Mouse (Mus musculus) megakaryocyte, adult 5-6 weeks (primary cell): Measurements from ENCODE around the gene Gm7075. TPM values are rescaled to one million over a fixed set of nuclear protein-coding genes. Genes with fewer than 3 reads are reported as not detected.
"Not testable (repeated sequence)": the region's sequence is repeated elsewhere in the genome, so short reads cannot be mapped to it uniquely, and the experiment has no call there.

Experiments used
- ATAC-seq: 2 replicates; pipeline ENCODE4 v1.8.0; 2016; ENCODE audit warnings: mild to moderate bottlenecking, inconsistent platforms; ENCODE audit not compliant: poor library complexity, severe bottlenecking
- total RNA-seq, 2 experiments: library from RNA; stranded (forward) in 1 of 2; stranded (reverse) in 1 of 2; fragments of 153-499, 151-499 nt in 1 of 2; fragments of 221-1000, 200-1000 nt in 1 of 2; gene quantifications; 2 replicates each; pipeline versions ENCODE4 v1.2.3 to v1.2.4; 2015 to 2017

The Gm7075 gene
- total RNA-seq, 2 experiments from 2014 or later = not detected

DNA sequence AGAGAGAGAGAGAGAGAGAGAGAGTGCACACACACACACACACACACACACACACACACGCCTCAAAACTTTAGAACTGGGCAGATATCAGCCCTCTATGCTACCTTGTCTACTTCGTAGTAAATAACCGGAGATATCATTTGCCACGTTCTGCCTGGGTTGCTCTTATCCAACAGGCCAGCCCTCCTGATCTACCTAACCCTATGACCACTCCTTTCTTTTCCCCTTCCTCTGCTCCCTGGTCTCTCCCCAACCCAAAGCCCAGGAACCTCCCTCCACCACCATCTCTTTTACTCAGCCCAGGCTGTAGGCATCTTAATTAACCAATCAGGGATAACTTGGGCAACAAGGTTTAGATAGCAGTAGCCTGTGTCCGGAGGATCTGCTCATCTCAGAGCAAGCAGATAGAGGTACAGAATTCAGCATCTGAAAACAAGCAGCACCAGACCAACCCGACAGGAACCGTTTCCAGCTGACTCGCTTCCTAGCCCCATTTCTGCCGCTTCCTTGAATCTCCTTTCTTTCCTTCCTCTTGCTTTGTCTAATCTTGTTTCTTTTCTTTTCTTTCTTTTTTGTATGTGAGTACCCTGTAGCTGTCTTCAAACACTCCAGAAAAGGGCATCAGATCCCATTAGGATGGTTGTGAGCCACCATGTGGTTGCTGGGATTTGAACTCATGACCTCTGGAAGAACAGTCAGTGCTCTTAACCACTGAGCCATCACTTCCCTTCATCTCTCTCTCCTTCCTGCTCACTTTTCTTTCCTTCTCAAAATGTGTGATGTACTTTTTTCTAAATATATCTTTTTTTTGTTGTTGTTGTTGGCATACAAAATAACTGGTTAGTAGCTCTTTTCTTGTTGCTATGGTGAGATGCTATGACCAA lies 2.2 kb upstream of the Gm7075 start:
- ATAC-seq = no peak

DNA sequence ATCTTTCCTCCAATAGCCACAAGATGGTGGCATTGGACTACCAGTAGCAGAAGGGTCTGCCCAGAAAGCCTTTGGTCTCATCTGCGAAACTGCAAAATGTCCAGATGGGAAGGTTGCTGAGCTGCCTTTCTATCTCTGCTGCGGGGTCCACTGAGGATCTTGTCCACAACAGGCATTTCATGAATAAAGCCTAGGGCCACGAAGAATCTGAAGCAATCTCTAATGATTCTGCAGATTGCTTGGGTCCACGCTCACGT lies 1.1 kb upstream of the Gm7075 start:
- no peak for ATAC-seq

GRCm38 (mm10) chr10:63417061-63417460 lies 4.5 kb downstream of the Gm7075 start:
- no peak for ATAC-seq

- ATAC-seq = peak; percentile 89
These were observed 5.7 kb downstream of the Gm7075 start for GRCm38 (mm10) chr10:63415850-63416249.

GRCm38 (mm10) chr10:63415287-63415686 lies 6.3 kb downstream of the Gm7075 start:
- ATAC-seq = no peak

DNA sequence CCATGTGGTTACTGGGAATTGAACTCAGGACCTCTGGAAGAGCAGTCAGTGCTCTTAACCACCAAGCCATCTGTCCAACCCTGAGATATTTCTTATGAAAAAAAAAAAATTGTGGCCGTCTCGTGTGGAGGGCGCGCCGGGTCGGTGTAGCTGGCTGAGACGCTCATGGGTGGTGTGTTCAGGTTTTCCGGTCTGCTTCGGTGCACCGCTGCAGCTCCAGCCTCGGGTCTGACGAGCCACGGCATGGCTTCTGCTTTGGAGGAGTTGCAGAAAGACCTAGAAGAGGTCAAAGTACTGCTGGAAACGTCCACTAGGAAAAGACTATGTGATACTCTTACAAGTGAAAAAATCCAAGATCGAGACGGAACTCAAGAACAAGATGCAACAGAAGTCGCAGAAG lies 8.8 kb downstream of the Gm7075 start:
- ATAC-seq = no peak

GRCm38 (mm10) chr10:63411674-63412073 lies 9.9 kb downstream of the Gm7075 start:
- ATAC-seq = not testable (repeated sequence)

- ATAC-seq = peak; percentile 73
These were observed 11.2 kb downstream of the Gm7075 start for GRCm38 (mm10) chr10:63410162-63410956.

DNA sequence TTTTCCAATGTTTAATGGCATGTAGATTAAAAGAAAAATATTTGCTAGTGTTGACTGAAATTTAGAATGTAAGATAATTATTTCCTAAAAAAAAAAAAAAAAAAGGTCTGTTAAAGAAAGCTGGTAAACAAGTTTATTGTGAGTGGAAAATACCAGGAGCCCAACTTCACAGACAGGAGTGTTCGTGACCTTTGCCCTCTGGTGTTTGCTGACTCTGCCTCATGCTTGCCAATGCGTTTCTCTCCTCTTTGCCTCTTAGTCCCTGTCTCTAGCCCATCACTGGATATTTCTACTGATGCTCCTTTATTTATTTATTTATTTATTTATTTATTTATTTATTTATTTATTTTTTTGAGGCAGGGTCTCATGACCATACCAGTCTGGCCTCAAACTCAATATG lies 18.0 kb downstream of the Gm7075 start:
- no peak for ATAC-seq

DNA sequence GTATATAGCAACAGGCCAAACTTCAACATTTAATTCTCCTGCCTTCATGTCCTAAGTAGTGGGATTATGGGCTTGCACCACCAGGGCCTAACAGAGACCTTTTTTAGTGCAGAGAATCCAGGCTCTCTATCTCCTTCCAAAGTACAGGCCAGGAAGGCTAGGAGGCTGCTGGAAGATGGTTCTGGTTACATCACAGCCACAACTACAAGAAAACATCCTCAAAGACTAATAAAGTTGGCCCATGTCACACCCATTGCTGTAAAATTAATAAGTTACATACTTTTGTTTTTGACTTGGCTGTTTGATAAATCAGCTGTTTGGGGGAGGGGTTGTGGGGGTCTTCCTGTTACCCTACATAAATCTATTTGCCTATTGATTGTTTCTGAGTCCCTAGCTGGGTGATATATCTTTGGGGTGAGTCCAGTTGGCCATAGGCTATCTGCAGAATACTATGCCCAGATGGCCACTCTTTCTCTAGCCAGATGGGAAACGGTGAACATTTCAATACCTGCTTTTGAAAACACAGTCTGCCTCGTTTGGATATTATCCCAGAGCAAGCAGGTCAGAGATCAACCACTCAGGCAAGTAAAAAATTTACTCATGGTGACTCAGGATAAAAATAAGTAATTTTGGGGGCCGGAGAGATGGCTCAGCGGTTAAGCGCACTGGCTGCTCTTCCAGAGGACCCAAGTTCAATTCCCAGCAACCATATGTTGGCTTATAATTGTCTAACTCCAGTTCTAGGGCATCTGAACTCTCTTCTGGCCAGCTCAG lies 18.7 kb downstream of the Gm7075 start:
- no peak for ATAC-seq

DNA sequence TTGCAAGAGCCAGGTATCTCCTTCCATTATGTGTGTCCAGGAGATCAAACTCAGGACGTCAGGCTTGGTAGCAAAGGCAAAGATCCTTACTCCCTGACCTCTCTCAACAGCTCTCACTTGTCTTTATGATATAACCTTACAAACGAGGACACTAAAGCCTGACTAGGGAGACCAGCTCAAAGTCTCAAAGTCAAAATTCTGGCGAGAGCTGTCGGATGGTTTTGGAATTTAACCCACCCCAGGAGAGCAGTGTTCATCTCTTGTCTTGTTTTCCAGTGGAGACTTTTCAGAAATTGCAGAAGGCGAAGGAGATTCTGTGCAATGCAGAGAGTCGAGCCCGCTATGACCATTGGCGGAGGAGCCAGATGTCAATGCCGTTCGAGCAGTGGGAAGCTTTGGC lies 24.6 kb downstream of the Gm7075 start:
- no peak for ATAC-seq

GRCm38 (mm10) chr10:63388948-63389347 lies 32.6 kb downstream of the Gm7075 start:
- no peak for ATAC-seq

DNA sequence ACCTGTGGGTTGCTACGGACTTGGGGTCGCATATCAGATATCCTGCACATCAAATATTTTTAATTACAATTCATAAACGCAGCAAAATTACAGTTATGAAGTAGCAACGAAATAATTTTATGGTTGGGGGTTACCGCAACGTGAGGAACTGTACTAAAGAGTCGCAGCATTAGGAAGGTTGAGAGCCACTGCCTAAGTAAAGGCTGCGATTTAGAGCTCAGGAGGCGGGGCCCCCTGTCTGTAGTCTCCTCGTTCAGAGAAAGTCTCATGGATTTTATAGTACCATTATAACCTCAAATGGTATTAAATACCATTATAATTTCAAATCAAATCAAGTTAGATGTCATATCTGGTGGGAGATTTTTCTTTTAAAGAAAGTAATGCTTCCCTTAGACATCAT lies 34.6 kb downstream of the Gm7075 start:
- ATAC-seq = no peak

DNA sequence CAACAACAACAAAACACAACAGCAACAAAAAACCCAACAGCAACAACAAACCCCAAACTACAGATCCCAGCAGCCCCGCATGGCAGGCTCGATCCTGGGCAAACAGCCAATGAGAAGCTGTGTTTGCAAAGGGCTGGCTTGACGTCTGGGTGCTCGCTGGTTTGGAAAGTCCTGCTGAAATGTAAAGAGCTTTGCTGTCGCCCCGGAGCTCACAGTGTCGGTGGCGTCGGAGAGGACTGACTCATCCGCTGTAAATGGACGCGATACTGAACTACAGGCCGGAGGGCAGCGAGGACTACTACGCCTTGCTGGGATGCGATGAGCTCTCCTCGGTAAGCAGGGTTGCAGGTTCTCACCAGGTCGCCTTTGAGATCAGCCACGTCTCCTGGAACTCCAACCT lies 35.1 kb downstream of the Gm7075 start:
- peak; percentile 82 for ATAC-seq

- not testable (repeated sequence) for ATAC-seq
These were observed 35.7 kb downstream of the Gm7075 start for GRCm38 (mm10) chr10:63385897-63386296.

GRCm38 (mm10) chr10:63382372-63383279 lies 39.0 kb downstream of the Gm7075 start, which contains the start of gene Dnajc12:
Gene Dnajc12 (plus strand): TSS chr10:63382443.
- peak; percentile 92 for ATAC-seq

- ATAC-seq = peak; percentile 14; the same call in 1 of the 2 replicates
These were observed 39.9 kb downstream of the Gm7075 start, which contains the start of gene Sirt1 for GRCm38 (mm10) chr10:63381498-63382280. Gene Sirt1 (minus strand): TSS chr10:63381704.

DNA sequence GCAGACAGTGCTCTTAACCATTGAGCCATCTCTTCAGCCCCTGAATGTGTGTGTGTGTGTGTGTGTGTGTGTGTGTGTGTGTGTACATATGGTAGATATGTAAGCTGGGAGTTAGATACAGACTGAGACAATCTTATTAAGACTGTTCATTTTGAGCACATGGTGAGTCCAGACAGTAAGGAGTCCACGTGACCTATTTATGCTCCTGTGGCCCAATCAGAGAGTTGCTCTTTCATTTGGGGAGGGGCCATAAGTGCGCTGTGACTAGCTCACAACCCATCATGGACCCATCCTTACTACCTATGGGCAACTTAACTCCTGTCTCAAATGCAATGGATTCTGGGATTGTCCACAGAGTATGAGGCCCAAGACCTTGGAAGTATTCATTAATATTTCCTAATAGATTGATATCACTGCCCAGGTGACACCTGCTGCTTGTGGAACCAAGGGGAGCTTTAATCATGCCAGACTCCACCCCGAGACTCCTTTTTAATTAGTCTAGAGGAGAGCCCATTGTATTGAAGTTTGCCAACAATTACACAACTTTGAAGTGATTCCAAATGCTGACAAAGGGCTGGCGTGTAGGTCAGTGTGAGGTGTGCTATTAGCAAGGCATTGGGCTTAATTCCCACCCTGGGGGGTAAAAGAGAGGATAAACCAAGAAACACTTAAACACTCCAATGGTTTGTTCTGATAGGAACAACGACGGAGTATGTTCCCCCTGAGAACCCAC lies 42.5 kb downstream of the Gm7075 start:
- ATAC-seq = no peak

GRCm38 (mm10) chr10:63377468-63377867 lies 44.1 kb downstream of the Gm7075 start:
- peak; percentile 77 for ATAC-seq
